Mouse (Mus musculus) limb, embryonic 12.5 days (tissue): ENCODE data around the gene Aox3. TPM values are rescaled to one million over a fixed set of nuclear protein-coding genes. Genes with fewer than 3 reads are reported as not detected.

Source experiments
- ATAC-seq: fragments of 200-750 bp; cut with Nextera tagmentation; 2 replicates; pipeline ENCODE4 v1.8.0; 2017; ENCODE audit warnings: low read depth, moderate TSS enrichment; ENCODE audit not compliant: insufficient number of reproducible peaks, insufficient read depth, low FRiP score, low TSS enrichment
- H3K27ac ChIP-seq: fragments of 300-500 bp; sonication (generic); 2 replicates; pipeline ENCODE4 v1.5.1; 2016; ENCODE audit warnings: mild to moderate bottlenecking, moderate library complexity
- H3K27me3 ChIP-seq: fragments of 300-500 bp; sonication (generic); 2 replicates; pipeline ENCODE4 v1.6.1; 2016; ENCODE audit warnings: mild to moderate bottlenecking, moderate library complexity
- H3K36me3 ChIP-seq: fragments of 300-500 bp; sonication (generic); 2 replicates; pipeline ENCODE4 v1.6.1; 2016; ENCODE audit warnings: mild to moderate bottlenecking, moderate library complexity
- H3K4me1 ChIP-seq: fragments of 300-500 bp; sonication (generic); replicated peaks from 2 replicates; pipeline ENCODE4 v1.6.1; 2016
- H3K4me2 ChIP-seq: fragments of 300-500 bp; sonication (generic); 2 replicates; pipeline ENCODE4 v1.6.1; 2016; ENCODE audit warnings: mild to moderate bottlenecking, moderate library complexity
- H3K4me3 ChIP-seq: fragments of 300-500 bp; sonication (generic); replicated peaks from 2 replicates; pipeline ENCODE4 v1.5.1; 2016; ENCODE audit warnings: mild to moderate bottlenecking
- H3K9ac ChIP-seq: fragments of 300-500 bp; sonication (generic); replicated peaks from 2 replicates; pipeline ENCODE4 v1.6.1; 2016; ENCODE audit warnings: mild to moderate bottlenecking, moderate library complexity
- H3K9me3 ChIP-seq: fragments of 300-500 bp; sonication (generic); 2 replicates; pipeline ENCODE4 v1.6.1; 2016; ENCODE audit warnings: mild to moderate bottlenecking, moderate library complexity
- whole genome bisulfite sequencing: fragments of 180-500 bp; shearing (Covaris S2); methylation state at CpG from one replicate; pipeline ENCODE4 v1.1.7; 2016; 5-methylcytosine and 5-hydroxymethylcytosine counted together
- polyA plus RNA-seq: library from polyadenylated mRNA; unstranded; fragments of >200 nt; fragmentation: Nextera tagmentation; extraction: Ambion mirVana; gene quantifications from 2 replicates; pipeline ENCODE4 v1.2.1, GENCODE M21; 2016

Aox3 gene
- polyA plus RNA-seq, 1 experiment from 2014 or later: 0.44 TPM

DNA sequence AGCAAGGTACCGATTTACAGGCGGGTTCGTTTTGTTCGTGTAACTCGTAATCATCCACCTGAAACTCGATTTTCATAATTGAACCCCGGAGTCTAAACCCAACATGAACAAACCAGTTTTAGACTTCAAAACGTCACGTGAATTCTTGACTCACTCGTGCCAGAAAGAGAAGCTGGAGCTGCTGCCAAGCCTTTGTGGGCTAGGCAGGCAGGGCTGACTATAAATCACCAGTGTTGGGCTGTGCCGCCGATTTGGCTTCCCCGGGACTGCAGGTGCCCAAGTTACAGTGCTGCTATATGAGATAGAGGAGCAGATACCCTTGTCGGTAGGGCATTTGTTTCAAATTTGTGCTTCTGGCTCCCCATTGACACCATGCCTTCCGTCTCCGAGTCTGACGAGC lies 97.3 kb downstream of the Aox3 start, which contains the start of gene Aox4:
Aox4 (plus strand) TSS at position 195 of the 400 bp plus-strand sequence.
- Histone ChIP-seq H3K36me3 (no peaks in the 10 kb centered on the region), H3K27me3 (no peaks in the 10 kb centered on the region), H3K9ac (no peak within 1 kb of the TSS), H3K27ac (no peak within 1 kb of the TSS), H3K4me2 (no peak within 1 kb of the TSS), H3K4me1 (peaks cover 12% of the 10 kb centered on the region), H3K4me3 (no peak within 1 kb of the TSS), H3K9me3 (no peaks in the 10 kb centered on the region)
- WGBS: 61% methylated on average over 17 of the region's 17 CpGs
- no peak for ATAC-seq

DNA sequence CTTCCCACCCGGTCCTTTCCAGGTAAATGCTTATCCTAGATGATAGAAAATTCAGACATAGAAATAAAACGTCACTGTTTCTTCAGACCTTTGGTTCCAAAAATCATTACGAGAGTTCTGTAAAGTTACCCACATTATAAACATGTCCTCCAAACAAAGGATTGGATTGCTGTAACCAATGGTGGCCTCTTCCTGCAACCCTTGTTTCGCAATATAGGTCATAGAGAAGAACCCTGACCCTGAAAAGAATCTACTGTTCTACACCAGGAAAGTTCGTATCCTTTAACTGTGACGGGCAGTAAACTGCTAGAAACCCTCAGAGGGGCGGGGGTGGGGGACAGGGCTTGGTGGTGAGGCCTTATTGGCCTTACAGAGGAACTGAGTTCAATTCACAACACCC lies 99.9 kb downstream of the Aox3 start:
- Histone ChIP-seq H3K36me3 (no peaks in the 10 kb centered on the region), H3K9ac (no peak overlapping the region), H3K9me3 (no peaks in the 10 kb centered on the region), H3K27me3 (no peaks in the 10 kb centered on the region), H3K4me3 (no peak overlapping the region), H3K27ac (no peak overlapping the region), H3K4me1 (peaks cover 12% of the 10 kb centered on the region), H3K4me2 (no peak overlapping the region)
- no peak for ATAC-seq
- WGBS: 76% methylated on average over 7 of the region's 7 CpGs

DNA sequence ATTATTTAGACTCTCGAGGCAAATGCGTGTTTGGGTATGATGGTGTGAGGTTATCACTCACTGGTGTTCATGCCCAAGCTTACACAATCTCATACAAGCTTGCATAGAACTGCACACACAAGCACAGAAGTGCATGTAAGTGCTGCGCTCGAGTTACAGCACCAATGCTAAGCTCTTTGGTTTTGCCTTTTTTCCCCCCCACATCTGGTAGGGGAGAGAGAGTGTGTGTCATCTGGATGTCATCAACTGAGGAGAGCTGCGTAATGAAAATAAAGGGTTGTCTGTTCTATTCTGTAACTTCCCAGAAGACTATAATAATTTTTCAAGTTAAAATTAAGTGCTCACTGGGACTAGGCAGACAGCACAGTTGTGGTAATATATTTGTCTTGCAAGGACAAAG lies 100.9 kb downstream of the Aox3 start:
- H3K27ac ChIP-seq: no peak overlapping the region
- 70% methylated on average over 5 of the region's 5 CpGs for whole genome bisulfite sequencing
- ATAC-seq: no peak
- peaks cover 12% of the 10 kb centered on the region for H3K4me1 ChIP-seq
- H3K9me3 ChIP-seq: no peaks in the 10 kb centered on the region
- H3K9ac ChIP-seq: no peak overlapping the region
- H3K36me3 ChIP-seq: no peaks in the 10 kb centered on the region
- H3K4me2 ChIP-seq: no peak overlapping the region
- no peaks in the 10 kb centered on the region for H3K27me3 ChIP-seq
- H3K4me3 ChIP-seq: no peak overlapping the region

DNA sequence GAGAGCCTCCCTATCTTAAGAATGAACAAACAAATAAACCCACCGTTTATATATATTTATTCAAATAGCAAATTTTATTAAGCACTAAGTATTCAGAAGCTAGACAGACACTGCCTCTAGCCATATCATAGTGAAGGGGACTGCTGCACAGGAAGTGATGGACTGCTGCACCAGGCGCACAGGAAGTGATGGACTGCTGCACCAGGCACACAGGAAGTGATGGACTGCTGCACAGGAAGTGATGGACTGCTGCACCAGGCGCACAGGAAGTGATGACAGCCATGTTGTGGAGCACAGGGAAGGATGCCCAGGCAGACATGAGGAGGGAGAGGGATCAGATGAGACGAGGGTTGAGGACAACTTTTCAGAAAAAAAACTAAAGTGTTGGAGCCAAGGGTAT lies 102.4 kb downstream of the Aox3 start:
- 91% methylated on average over 4 of the region's 4 CpGs for WGBS
- no peak overlapping the region for H3K4me3 ChIP-seq
- peaks cover 12% of the 10 kb centered on the region for H3K4me1 ChIP-seq
- H3K4me2 ChIP-seq: no peak overlapping the region
- no peaks in the 10 kb centered on the region for H3K36me3 ChIP-seq
- H3K27ac ChIP-seq: no peak overlapping the region
- no peak for ATAC-seq
- no peaks in the 10 kb centered on the region for H3K27me3 ChIP-seq
- H3K9ac ChIP-seq: no peak overlapping the region
- H3K9me3 ChIP-seq: no peaks in the 10 kb centered on the region

DNA sequence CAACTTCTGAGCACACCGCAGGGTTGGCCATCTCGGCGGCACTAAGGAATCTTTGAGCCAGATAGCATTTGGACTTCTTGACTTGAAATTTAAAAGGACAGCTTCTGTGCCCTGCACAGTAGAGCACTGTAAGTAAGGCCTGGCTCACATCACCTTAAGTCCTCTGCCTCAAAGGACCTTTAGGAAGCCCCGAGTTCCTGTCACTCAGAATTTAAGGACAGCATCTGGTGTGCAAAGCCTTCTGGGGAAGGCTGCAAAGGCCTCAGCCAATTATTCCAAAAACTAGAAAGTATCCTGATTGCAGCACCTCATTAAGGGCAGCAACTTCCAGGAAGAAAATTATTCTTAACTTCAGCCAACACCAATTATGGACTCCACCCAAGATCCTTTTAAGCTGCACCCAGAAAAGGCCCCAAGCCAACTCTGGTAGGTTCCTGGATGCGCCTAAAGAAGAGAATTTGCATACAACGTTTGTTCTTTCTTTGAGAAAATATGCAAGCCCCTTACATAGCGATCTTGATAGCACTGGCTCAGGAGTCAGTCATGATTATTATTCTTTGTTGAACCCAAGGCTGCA lies 103.1 kb downstream of the Aox3 start:
- no peak for ATAC-seq
- H3K9me3 ChIP-seq: no peaks in the 10 kb centered on the region
- no peaks in the 10 kb centered on the region for H3K27me3 ChIP-seq
- WGBS: 86% methylated on average over 7 of the region's 7 CpGs
- H3K4me2 ChIP-seq: no peak overlapping the region
- H3K36me3 ChIP-seq: no peaks in the 10 kb centered on the region
- H3K4me1 ChIP-seq: peaks cover 13% of the 10 kb centered on the region
- 0 out of 2 replicates have a peak overlapping the region, but pooled peaks have one; percentile 17 for H3K27ac ChIP-seq
- H3K4me3 ChIP-seq: no peak overlapping the region
- no peak overlapping the region for H3K9ac ChIP-seq

DNA sequence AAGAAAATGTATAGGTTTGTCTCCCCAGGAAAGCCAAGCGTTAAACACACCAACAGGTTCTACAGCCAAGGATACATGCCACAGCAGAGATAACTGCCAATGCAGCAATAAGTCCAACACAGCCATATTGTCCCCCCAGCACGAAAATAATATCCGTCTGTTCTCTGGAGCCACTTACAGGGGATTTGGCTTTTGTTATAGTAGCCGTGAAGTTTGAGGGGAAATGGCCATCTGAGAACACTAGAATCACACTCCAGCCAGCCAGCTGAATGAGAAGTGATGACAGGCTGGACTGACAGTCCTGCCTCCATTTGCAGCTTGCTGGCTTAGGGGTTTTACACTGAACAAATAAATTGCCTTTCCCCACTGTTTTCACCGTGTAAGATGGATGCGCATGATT lies 108.1 kb downstream of the Aox3 start:
- H3K27ac ChIP-seq: no peak overlapping the region
- H3K27me3 ChIP-seq: no peaks in the 10 kb centered on the region
- H3K4me3 ChIP-seq: no peak overlapping the region
- H3K9ac ChIP-seq: no peak overlapping the region
- H3K9me3 ChIP-seq: no peaks in the 10 kb centered on the region
- 68% methylated on average over 6 of the region's 6 CpGs for WGBS
- no peak for ATAC-seq
- no peak overlapping the region for H3K4me2 ChIP-seq
- peaks cover 10% of the 10 kb centered on the region for H3K4me1 ChIP-seq
- H3K36me3 ChIP-seq: no peaks in the 10 kb centered on the region

DNA sequence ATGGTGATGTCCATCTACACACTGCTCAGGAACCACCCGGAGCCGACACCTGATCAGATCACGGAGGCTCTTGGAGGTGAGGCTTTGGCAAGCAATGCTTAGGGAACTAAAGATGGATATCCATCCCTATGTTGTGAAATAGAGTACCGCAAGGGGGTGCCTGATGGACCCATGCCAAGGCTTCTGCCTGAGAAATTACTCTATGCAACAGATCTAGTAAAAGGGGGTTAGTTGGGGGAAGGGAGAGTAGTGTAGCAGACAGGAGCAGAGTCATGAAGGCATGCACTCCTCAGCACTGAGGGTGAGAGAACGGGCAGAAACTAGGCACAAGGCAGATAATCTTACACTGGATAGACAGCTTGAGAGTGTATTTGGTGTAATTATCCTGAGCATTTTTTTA lies 108.9 kb downstream of the Aox3 start:
- no peaks in the 10 kb centered on the region for H3K27me3 ChIP-seq
- H3K9ac ChIP-seq: no peak overlapping the region
- no peak for ATAC-seq
- no peak overlapping the region for H3K27ac ChIP-seq
- peaks cover 10% of the 10 kb centered on the region for H3K4me1 ChIP-seq
- 82% methylated on average over 5 of the region's 5 CpGs for WGBS
- H3K36me3 ChIP-seq: no peaks in the 10 kb centered on the region
- H3K4me3 ChIP-seq: no peak overlapping the region
- no peaks in the 10 kb centered on the region for H3K9me3 ChIP-seq
- no peak overlapping the region for H3K4me2 ChIP-seq

DNA sequence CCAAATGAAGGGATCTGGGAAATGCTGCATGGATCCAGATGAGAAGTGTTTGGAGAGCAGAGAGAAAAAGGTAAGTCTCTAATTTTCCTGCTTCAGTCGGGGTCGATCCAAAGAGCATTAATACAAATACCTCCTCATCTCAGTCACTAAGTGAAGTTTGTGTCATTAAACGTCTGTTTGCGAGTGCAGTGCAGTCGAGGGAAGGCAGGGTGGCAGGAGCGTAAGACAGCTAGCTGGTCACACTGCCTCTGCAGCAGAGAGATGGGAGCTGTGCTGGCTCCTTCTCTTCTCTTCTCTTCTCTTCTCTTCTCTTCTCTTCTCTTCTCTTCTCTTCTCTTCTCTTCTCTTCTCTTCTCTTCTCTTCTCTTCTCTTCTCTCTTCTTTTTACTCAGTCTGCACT lies 115.2 kb downstream of the Aox3 start:
- WGBS: 63% methylated on average over 6 of the region's 6 CpGs
- Histone ChIP-seq H3K36me3 (no peaks in the 10 kb centered on the region), H3K4me2 (no peak overlapping the region), H3K4me3 (no peak overlapping the region), H3K9me3 (no peaks in the 10 kb centered on the region), H3K9ac (no peak overlapping the region), H3K27me3 (no peaks in the 10 kb centered on the region), H3K27ac (no peak overlapping the region), H3K4me1 (0 out of 2 replicates have a peak, but pooled peaks cover 5% of the 10 kb centered on the region)
- no peak for ATAC-seq

DNA sequence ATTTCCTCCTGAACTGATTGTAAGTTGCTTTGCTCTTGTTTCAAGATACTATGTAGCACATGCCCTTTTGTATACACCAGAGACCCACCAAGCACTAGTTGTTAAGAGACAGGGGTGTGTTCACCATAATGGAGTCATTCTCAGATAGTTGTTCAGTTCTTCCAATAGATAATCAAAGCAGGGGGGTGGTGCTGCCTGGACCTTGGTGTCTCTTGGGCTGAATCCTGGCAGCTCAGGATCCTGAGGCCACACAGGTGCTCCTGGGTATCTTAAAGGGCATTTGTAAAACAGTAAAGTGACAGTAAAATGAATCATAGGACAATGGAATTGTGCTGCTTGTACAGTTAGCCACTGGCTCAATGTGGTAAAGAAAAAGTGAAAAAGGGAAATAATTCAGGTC lies 116.0 kb downstream of the Aox3 start:
- H3K27ac ChIP-seq: no peak overlapping the region
- no peak overlapping the region for H3K4me3 ChIP-seq
- H3K4me2 ChIP-seq: no peak overlapping the region
- H3K36me3 ChIP-seq: no peaks in the 10 kb centered on the region
- no peaks in the 10 kb centered on the region for H3K9me3 ChIP-seq
- ATAC-seq: no peak
- no peaks in the 10 kb centered on the region for H3K27me3 ChIP-seq
- no peak overlapping the region for H3K9ac ChIP-seq
- H3K4me1 ChIP-seq: 0 out of 2 replicates have a peak, but pooled peaks cover 5% of the 10 kb centered on the region

DNA sequence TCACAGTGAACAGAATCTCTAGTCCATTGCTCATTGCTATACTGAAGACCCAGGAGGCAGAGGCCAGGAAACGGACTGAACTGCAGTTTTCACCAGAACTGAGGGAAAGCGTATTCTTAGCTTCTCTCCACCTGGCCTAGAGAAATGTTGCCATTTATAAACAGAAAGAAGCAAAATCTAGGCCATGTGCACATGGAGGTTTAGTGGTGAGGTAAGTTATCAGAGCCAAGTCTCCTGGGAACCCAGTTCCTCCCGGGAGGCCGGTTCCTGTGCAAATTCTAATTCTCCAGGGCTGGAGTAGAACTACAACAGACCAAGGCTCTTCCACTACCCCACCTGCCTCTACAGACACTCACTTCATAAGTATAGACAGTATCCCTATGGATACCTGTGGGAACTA lies 116.8 kb downstream of the Aox3 start:
- Histone ChIP-seq H3K9me3 (no peaks in the 10 kb centered on the region), H3K36me3 (no peaks in the 10 kb centered on the region), H3K27me3 (no peaks in the 10 kb centered on the region), H3K4me2 (no peak overlapping the region), H3K9ac (no peak overlapping the region), H3K27ac (no peak overlapping the region), H3K4me3 (no peak overlapping the region), H3K4me1 (0 out of 2 replicates have a peak, but pooled peaks cover 5% of the 10 kb centered on the region)
- 86% methylated on average over 4 of the region's 4 CpGs for WGBS
- ATAC-seq: no peak

DNA sequence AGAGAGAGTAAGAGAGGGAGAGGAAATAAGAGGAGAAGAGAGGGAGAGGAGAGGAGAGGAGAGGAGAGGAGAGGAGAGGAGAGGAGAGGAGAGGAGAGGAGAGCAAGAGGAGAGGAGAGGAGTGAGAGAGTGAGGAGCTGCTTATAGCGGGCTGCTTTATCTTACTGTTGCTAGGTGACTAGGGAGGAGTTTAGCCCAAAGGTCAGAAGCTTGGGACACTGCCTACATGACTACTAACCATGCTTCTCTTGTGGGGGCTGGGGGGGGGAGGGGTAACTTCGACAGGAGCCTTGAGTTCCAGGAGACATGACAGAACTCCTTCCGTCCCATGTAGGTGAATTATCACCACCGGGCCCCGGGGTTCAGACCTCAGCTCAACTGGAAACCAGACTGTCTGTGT lies 117.6 kb downstream of the Aox3 start:
- no peak overlapping the region for H3K9ac ChIP-seq
- H3K9me3 ChIP-seq: no peaks in the 10 kb centered on the region
- no peaks in the 10 kb centered on the region for H3K27me3 ChIP-seq
- ATAC-seq: no peak
- 0 out of 2 replicates have a peak, but pooled peaks cover 5% of the 10 kb centered on the region for H3K4me1 ChIP-seq
- H3K27ac ChIP-seq: no peak overlapping the region
- no peak overlapping the region for H3K4me3 ChIP-seq
- no peak overlapping the region for H3K4me2 ChIP-seq
- WGBS: 66% methylated on average over 5 of the region's 5 CpGs
- H3K36me3 ChIP-seq: no peaks in the 10 kb centered on the region

DNA sequence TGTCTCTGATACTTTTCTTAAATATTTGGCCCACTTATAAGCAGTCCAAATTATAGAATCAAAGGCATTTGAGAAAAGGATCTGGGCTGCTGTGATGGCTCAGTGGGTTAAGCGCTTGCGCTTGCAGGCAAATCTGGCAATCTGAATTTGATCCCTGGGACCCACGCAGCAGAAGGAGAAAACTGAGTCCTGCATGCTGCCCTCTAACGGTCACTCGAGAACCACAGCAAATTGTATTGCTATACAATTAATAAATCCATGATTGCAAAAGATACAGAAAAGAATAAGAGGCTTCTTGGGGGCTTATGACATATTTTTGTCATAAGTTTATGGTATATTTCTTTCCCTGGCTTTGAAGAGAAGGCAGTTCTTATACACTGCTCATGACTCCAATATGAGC lies 122.5 kb downstream of the Aox3 start:
- Histone ChIP-seq H3K4me3 (no peak overlapping the region), H3K9me3 (no peaks in the 10 kb centered on the region), H3K27ac (no peak overlapping the region), H3K4me2 (no peak overlapping the region), H3K9ac (no peak overlapping the region), H3K36me3 (no peaks in the 10 kb centered on the region), H3K27me3 (no peaks in the 10 kb centered on the region), H3K4me1 (0 out of 2 replicates have a peak, but pooled peaks cover 5% of the 10 kb centered on the region)
- 52% methylated on average over 5 of the region's 5 CpGs for WGBS
- no peak for ATAC-seq
